Mouse (Mus musculus) pancreas, adult 10 weeks (tissue): ENCODE data around the gene Sdhaf3. TPM values are rescaled to one million over a fixed set of nuclear protein-coding genes. Genes with fewer than 3 reads are reported as not detected.

Source experiments
- polyA plus RNA-seq: library from polyadenylated mRNA; stranded (reverse); fragments of 350-450 nt; fragmentation: Illumina TruSeq; extraction: RNeasy Lipid Tissue Mini Kit (QIAGEN cat#74804); gene quantifications from one replicate; pipeline ENCODE4 v1.2.3, GENCODE M21; 2015; ENCODE audit warnings: low read depth, low replicate concordance; ENCODE audit not compliant: insufficient read depth

The Sdhaf3 gene
- polyA plus RNA-seq: 0.85 TPM

GRCm38 (mm10) chr6:6955764-6956561, at the start of gene Sdhaf3:
Sdhaf3 (plus strand) TSS chr6:6956004.

Other genes with a start within 250 kb of the Sdhaf3 start
- not detected for gene Dlx6, start 92.7 kb upstream of the Sdhaf3 start, polyA plus RNA-seq
- not detected for gene Dlx5, start 73.9 kb upstream of the Sdhaf3 start, polyA plus RNA-seq